Mouse (Mus musculus) NIH3T3 (cell line): ENCODE measurements at regions not wholly inside any gene's neighbourhood (a gene's known extent, or its start where the extent isn't known, plus 50 kb on each side); places are given as distances from the start of the nearest gene placed in this dataset.

Source experiments
- DNase-seq: peaks from one replicate; pipeline ENCODE4 v3.0.0-alpha.2; 2012; ENCODE audit warnings: low read depth

DNA sequence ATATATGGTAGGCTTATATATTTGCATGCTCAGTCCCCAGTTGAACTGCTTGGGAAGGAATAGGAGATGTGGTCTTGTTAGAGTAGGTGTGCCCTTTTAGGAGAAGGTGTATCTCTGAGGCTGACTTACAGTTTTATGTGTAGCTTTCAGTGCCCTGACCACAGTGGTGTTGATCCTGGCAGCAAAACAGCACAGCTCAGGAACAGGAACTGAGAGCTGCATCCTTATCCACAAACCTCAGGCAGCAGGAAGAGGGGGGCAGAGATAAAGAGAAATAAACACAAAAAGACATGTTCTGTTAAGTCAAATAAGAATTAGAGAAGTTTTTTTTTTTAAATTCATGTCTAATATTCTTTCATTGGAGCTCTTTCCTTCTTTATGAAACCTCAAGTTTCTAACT, 487.4 kb upstream of the Lrrc4c start:
- no peak for DNase-seq

GRCm38 (mm10) chr2:95833505-95833904, 484.5 kb upstream of the Lrrc4c start:
- no peak for DNase-seq

DNA sequence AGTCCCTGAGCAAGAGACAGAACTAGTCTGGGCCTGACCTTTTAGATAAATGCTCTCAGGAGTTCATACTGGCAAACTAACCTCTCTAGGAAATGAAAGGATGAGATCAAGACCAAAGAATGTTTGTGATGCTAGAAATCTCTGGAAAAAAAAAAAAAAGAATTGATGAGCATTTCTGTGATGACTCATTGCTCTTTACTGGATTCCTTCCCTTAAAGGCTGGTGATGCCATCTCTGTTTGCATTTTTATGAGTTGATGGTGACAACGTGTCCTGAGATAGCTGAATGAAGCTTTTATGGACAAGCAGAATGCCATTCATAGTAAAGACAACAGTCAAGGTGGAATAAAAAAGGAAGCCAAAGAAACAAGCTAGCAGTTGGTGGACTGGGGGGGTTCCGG, 478.4 kb upstream of the Lrrc4c start:
- peak; percentile 3 for DNase-seq
